Mouse (Mus musculus) neural tube, embryonic 13.5 days (tissue): ENCODE results near the gene Cldn9. TPM values are rescaled to one million over a fixed set of nuclear protein-coding genes. Genes with fewer than 3 reads are reported as not detected.

ENCODE experiments used
- ATAC-seq: fragments of 200-750 bp; cut with Nextera tagmentation; 2 replicates; pipeline ENCODE4 v1.8.0; 2017; ENCODE audit warnings: low read depth, mild to moderate bottlenecking, moderate TSS enrichment, moderate library complexity
- H3K27ac ChIP-seq: fragments of 300-500 bp; sonication (generic); replicated peaks from 2 replicates; pipeline ENCODE4 v1.5.1; 2015; ENCODE audit warnings: moderate library complexity, mild to moderate bottlenecking, inconsistent platforms
- H3K27me3 ChIP-seq: fragments of 300-500 bp; sonication (generic); 2 replicates; pipeline ENCODE4 v1.6.1; 2015; ENCODE audit warnings: mild to moderate bottlenecking, inconsistent platforms
- H3K36me3 ChIP-seq: fragments of 300-500 bp; sonication (generic); 2 replicates; pipeline ENCODE4 v1.6.1; 2015; ENCODE audit warnings: mild to moderate bottlenecking, inconsistent platforms
- H3K4me1 ChIP-seq: fragments of 300-500 bp; sonication (generic); replicated peaks from 2 replicates; pipeline ENCODE4 v1.6.1; 2015; ENCODE audit warnings: inconsistent platforms
- H3K4me2 ChIP-seq: fragments of 300-500 bp; sonication (generic); 2 replicates; pipeline ENCODE4 v1.6.1; 2015; ENCODE audit warnings: inconsistent platforms, mild to moderate bottlenecking, moderate library complexity
- H3K4me3 ChIP-seq: fragments of 300-500 bp; sonication (generic); 2 replicates; pipeline ENCODE4 v1.5.1; 2015; ENCODE audit warnings: mild to moderate bottlenecking, inconsistent platforms
- H3K9ac ChIP-seq: fragments of 300-500 bp; sonication (generic); 2 replicates; pipeline ENCODE4 v1.6.1; 2015; ENCODE audit warnings: moderate library complexity, mild to moderate bottlenecking, inconsistent platforms
- H3K9me3 ChIP-seq: fragments of 300-500 bp; sonication (generic); 2 replicates; pipeline ENCODE4 v1.6.1; 2016; ENCODE audit warnings: inconsistent platforms
- WGBS: fragments of 180-500 bp; shearing (Covaris S2); methylation state at CpG from one replicate; pipeline ENCODE4 v1.1.7; 2015; 5-methylcytosine and 5-hydroxymethylcytosine counted together
- polyA plus RNA-seq: library from polyadenylated mRNA; unstranded; fragments of >200 nt; fragmentation: Nextera tagmentation; extraction: Ambion mirVana; gene quantifications from 2 replicates; pipeline ENCODE4 v1.2.1, GENCODE M21; 2015

Gene Cldn9
- polyA plus RNA-seq, 1 experiment from 2014 or later: 1.3 TPM

DNA sequence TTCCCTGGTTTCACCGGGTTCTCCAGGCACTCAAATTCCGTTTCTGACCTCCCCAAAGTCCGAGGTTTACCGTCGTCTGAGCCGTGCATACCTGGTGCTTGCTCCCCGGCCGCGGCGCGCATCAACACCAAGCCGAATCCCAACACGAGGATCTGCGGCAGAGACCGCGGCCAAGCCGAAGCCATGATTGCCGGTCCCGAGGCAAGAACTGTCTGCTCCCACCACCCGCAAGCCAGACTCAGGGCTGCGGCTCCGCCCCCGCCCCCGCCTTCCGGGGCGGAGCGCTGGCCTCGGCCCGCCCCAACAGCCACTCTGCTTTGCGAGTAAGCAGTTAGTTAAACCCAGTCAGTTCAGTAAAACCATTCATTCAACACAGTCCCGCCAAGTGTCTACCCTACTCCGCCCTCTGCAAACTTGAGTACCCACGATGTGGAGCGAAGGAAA, 6.6 kb downstream of the Cldn9 start, which contains the start of gene Tnfrsf12a:
Gene Tnfrsf12a (minus strand): TSS at position 233 of the 444 bp plus-strand sequence.
- Histone ChIP-seq H3K36me3 (no peaks in the 10 kb centered on the region), H3K27ac (no peak within 1 kb of the TSS), H3K27me3 (peaks cover 79% of the 10 kb centered on the region), H3K4me3 (peak within 1 kb of the TSS; percentile 44), H3K4me1 (peaks cover 54% of the 10 kb centered on the region), H3K9me3 (no peaks in the 10 kb centered on the region), H3K9ac (peak within 1 kb of the TSS; percentile 63), H3K4me2 (peak within 1 kb of the TSS; percentile 88)
- WGBS: under 1% methylated on average over 34 of the region's 34 CpGs
- ATAC-seq: no peak

GRCm38 (mm10) chr17:23676473-23677031, 7.3 kb downstream of the Cldn9 start:
- under 1% methylated on average over 37 of the region's 37 CpGs for WGBS
- no peak for ATAC-seq

GRCm38 (mm10) chr17:23675564-23676281, 8.1 kb downstream of the Cldn9 start:
- Histone ChIP-seq H3K4me1 (peaks cover 60% of the 10 kb centered on the region), H3K9ac (no peak overlapping the region; the same call in 1 of the 2 replicates)

More at GRCm38 (mm10) chr17:23676473-23677031, 7.3 kb downstream of the Cldn9 start:
- H3K36me3 ChIP-seq: no peaks in the 10 kb centered on the region
- H3K9ac ChIP-seq: peak overlapping the region; percentile 63
- H3K9me3 ChIP-seq: no peaks in the 10 kb centered on the region
- peaks cover 72% of the 10 kb centered on the region for H3K27me3 ChIP-seq
- H3K4me1 ChIP-seq: peaks cover 60% of the 10 kb centered on the region
- no peak overlapping the region for H3K27ac ChIP-seq
- H3K4me2 ChIP-seq: peak overlapping the region; percentile 88
- peak overlapping the region; percentile 44 for H3K4me3 ChIP-seq

DNA sequence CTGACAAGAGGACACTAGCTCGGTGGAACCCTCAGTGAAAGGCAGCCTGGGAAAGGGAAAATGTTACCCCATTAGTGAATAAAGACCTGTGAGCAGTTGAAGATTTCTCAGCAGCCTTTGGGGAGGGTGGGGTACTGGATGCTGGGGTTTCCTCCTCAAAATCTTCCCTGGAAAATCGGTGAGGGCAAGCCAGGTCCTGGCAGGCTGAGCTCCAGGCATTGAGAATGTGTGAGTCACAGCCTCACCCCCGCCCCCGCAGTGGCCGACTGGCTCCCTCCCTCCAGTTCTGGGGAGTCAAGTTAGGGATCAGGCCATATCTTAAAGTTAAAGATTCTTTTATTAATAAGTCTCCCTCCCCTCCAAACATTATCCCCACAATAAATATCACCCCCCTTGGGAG, 8.7 kb downstream of the Cldn9 start:
- Histone ChIP-seq H3K4me2 (peak overlapping the region; percentile 88), H3K4me1 (peaks cover 60% of the 10 kb centered on the region)
- ATAC-seq: no peak

More at GRCm38 (mm10) chr17:23675564-23676281, 8.1 kb downstream of the Cldn9 start:
- 10% methylated on average over 15 of the region's 15 CpGs for WGBS
- Histone ChIP-seq H3K4me2 (peak overlapping the region; percentile 88), H3K9me3 (no peaks in the 10 kb centered on the region), H3K27me3 (peaks cover 64% of the 10 kb centered on the region), H3K27ac (no peak overlapping the region), H3K4me3 (peak overlapping the region; percentile 44), H3K36me3 (no peaks in the 10 kb centered on the region)
- no peak for ATAC-seq

DNA sequence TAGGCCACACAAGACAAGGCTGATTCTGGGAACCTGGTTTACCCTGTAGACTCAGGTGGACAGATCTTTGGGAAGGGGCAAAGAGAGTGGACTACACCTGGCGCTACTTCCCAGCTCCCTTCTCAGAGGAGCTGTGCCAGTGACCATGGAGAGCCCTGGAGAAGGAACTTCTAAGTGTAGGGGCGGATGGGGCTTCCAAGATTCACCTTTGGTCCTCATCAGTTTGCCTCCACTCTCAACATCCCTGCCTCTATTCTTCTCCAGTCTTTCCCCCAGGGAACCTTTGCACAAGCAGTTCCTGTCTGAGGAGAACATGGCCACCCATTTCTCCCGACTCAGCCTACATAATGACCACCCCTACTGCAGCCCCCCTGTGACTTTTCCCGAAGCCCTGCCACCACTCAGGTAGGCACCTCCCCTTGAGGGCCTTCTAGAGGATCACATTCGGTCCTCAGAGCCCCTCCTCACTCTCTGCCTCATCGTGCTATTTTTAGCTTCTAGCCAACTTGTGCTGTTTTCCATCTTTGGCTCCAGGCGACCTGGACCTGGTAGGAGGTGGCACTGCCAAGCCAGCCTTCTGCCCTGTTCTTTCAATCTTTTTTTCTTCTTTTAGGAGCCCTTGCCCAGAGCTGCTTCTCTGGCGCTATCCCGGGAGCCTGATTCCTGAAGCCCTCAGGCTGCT, 9.4 kb downstream of the Cldn9 start:
- 42% methylated on average over 9 of the region's 9 CpGs for WGBS
- peaks cover 51% of the 10 kb centered on the region for H3K27me3 ChIP-seq
- H3K9ac ChIP-seq: peak overlapping the region; percentile 84
- peak overlapping the region; percentile 59 for H3K4me3 ChIP-seq
- no peak overlapping the region for H3K27ac ChIP-seq
- H3K9me3 ChIP-seq: no peaks in the 10 kb centered on the region
- ATAC-seq: no peak
- H3K36me3 ChIP-seq: peaks cover 13% of the 10 kb centered on the region
- peak overlapping the region; percentile 88 for H3K4me2 ChIP-seq
- H3K4me1 ChIP-seq: peaks cover 58% of the 10 kb centered on the region

More for the DNA sequence above, 8.7 kb downstream of the Cldn9 start:
- 41% methylated on average over 5 of the region's 5 CpGs for WGBS
- Histone ChIP-seq H3K36me3 (peaks cover 6% of the 10 kb centered on the region), H3K9ac (0 out of 2 replicates have a peak overlapping the region, but pooled peaks have one; percentile 17), H3K9me3 (no peaks in the 10 kb centered on the region), H3K4me3 (no peak overlapping the region), H3K27ac (no peak overlapping the region), H3K27me3 (peaks cover 58% of the 10 kb centered on the region)

- H3K27me3 ChIP-seq: peaks cover 42% of the 10 kb centered on the region
- peak within 1 kb of the TSS; percentile 59 for H3K4me3 ChIP-seq
- under 1% methylated on average over 45 of the region's 45 CpGs for WGBS
- peaks cover 22% of the 10 kb centered on the region for H3K36me3 ChIP-seq
- no peaks in the 10 kb centered on the region for H3K9me3 ChIP-seq
- peak within 1 kb of the TSS; percentile 84 for H3K9ac ChIP-seq
- peak within 1 kb of the TSS; percentile 88 for H3K4me2 ChIP-seq
- peaks cover 54% of the 10 kb centered on the region for H3K4me1 ChIP-seq
- H3K27ac ChIP-seq: peak within 1 kb of the TSS; percentile 83
- ATAC-seq: peak; percentile 94
Measured at GRCm38 (mm10) chr17:23673424-23674073, 10.3 kb downstream of the Cldn9 start, which contains the start of the genes Hcfc1r1 and Thoc6. TSS of gene Hcfc1r1 (plus strand) at chr17:23673596. TSS of gene Thoc6 (minus strand) at chr17:23673882.

- peak overlapping the region; percentile 84; the same call in 1 of the 2 replicates for H3K9ac ChIP-seq
- H3K4me2 ChIP-seq: peak overlapping the region; percentile 88
- no peak overlapping the region for H3K27ac ChIP-seq
- peaks cover 34% of the 10 kb centered on the region for H3K27me3 ChIP-seq
- H3K9me3 ChIP-seq: no peaks in the 10 kb centered on the region
- peaks cover 29% of the 10 kb centered on the region for H3K36me3 ChIP-seq
- 68% methylated on average over 3 of the region's 3 CpGs for WGBS
- H3K4me3 ChIP-seq: peak overlapping the region; percentile 59
- 0 out of 2 replicates have a peak, but pooled peaks have one; percentile 0 for ATAC-seq
- peaks cover 54% of the 10 kb centered on the region for H3K4me1 ChIP-seq
Measured at GRCm38 (mm10) chr17:23672761-23673160, 11.1 kb downstream of the Cldn9 start.

DNA sequence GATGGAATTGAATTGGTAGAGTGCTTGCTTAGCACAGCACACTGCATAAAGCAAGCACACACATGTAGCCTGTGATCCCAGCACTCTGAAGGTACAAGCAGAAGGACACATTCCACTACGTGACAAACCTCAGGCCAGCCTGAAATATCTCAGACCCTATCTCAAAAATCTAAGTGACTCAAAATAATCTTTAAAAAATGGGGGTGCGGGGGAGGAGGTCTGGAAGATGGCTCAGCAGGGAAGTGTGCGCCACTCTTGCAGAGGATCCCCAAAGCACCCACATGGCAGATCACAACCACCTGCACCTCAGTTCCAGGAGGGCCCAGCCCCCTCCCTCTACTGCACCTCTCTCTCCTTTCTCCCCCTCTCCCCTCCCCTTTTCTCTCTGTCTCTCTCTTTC, 12.3 kb downstream of the Cldn9 start:
- Histone ChIP-seq H3K4me1 (peaks cover 42% of the 10 kb centered on the region), H3K27ac (no peak overlapping the region), H3K4me2 (no peak overlapping the region), H3K36me3 (peaks cover 41% of the 10 kb centered on the region), H3K9me3 (no peaks in the 10 kb centered on the region), H3K4me3 (no peak overlapping the region), H3K9ac (no peak overlapping the region), H3K27me3 (peaks cover 24% of the 10 kb centered on the region)
- ATAC-seq: no peak
- WGBS: 96% methylated on average over 3 of the region's 3 CpGs

DNA sequence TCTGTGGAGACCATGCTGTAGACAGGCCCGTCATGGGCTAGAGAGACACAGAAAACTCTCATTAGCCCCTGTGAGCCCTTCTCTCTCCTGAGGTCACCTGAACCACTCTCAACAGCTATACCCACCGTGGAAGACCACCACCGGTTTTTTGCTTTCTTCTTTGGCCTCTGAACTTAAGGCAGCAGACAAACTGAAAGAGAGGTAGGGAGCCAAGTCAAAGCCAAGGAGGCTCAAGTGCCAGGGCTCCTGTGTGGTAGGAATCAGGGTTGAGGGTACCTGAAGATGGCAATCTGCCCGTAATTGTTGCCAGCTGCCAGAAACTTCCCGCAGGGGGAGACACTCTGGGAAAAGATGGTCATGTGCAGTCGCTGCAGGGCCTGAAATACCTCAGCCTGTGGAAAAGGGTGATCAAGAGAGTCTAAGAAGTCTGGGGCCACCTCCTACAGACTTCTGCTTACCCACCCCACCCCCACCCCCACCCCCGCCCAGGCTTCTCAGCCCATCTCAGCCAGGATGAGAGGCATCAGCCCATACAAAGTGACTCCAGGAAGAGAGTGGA, 13.2 kb downstream of the Cldn9 start:
- peaks cover 15% of the 10 kb centered on the region for H3K27me3 ChIP-seq
- H3K9me3 ChIP-seq: no peaks in the 10 kb centered on the region
- no peak for ATAC-seq
- H3K36me3 ChIP-seq: peaks cover 48% of the 10 kb centered on the region
- no peak overlapping the region for H3K27ac ChIP-seq
- 91% methylated on average over 7 of the region's 7 CpGs for WGBS
- no peak overlapping the region for H3K9ac ChIP-seq
- H3K4me1 ChIP-seq: peaks cover 33% of the 10 kb centered on the region
- H3K4me3 ChIP-seq: no peak overlapping the region
- H3K4me2 ChIP-seq: no peak overlapping the region

- Histone ChIP-seq H3K4me1 (peaks cover 5% of the 10 kb centered on the region), H3K36me3 (peaks cover 46% of the 10 kb centered on the region), H3K27me3 (peaks cover 32% of the 10 kb centered on the region), H3K9ac (no peak overlapping the region), H3K9me3 (no peaks in the 10 kb centered on the region), H3K27ac (no peak overlapping the region), H3K4me2 (no peak overlapping the region), H3K4me3 (no peak overlapping the region)
- 88% methylated on average over 14 of the region's 14 CpGs for WGBS
- no peak for ATAC-seq
Measured at GRCm38 (mm10) chr17:23665511-23665910, 18.3 kb downstream of the Cldn9 start.

- peaks cover 41% of the 10 kb centered on the region for H3K27me3 ChIP-seq
- H3K9me3 ChIP-seq: no peaks in the 10 kb centered on the region
- H3K4me3 ChIP-seq: no peak overlapping the region
- no peak overlapping the region for H3K9ac ChIP-seq
- 10% methylated on average over 5 of the region's 5 CpGs for WGBS
- H3K27ac ChIP-seq: no peak overlapping the region
- H3K36me3 ChIP-seq: peaks cover 36% of the 10 kb centered on the region
- H3K4me1 ChIP-seq: peaks cover 8% of the 10 kb centered on the region
- H3K4me2 ChIP-seq: no peak overlapping the region
- peak; percentile 33; the same call in 1 of the 2 replicates for ATAC-seq
Measured at GRCm38 (mm10) chr17:23664556-23665021, 19.2 kb downstream of the Cldn9 start.
